Mouse (Mus musculus) cerebellum, adult 11-12 months (tissue): Measurements from ENCODE around the gene Fcgr4.

Experiments
- DNase-seq: peaks from one replicate; pipeline ENCODE4 v3.0.0; 2022

Gene Fcgr4

DNA sequence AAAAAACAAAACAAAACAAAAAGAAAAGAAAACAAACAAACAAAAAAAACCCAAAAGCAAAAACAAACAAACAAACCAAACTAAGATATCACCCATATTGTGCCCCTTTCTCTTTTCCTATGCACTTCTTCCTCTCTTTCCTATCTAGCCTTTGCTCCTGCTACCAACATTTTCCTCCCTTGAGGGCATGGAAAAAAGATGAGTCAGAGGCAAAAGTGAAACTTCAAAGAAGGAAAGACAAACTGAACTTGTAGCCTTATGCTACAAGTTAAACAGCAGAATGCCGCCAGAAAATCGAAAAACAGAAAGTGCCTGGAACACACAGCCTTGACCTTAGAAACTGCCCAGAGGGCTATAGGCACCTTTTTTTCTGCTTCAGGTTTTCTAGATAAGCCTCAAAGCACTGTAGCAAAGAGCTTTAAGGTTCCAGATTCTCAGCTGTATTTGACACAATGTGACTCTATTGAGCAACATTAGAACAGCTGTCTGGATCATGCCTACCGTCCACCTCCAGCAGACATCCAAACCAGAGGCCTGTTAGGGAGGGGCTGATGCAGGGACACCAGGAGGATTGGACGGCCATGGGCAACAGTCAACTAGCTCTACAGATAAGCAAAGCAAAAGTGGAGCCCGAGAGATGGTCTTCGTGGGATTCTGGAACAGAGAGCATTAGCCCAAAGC is 1.9 kb upstream of the Fcgr4 start:
- DNase-seq: no peak

DNA sequence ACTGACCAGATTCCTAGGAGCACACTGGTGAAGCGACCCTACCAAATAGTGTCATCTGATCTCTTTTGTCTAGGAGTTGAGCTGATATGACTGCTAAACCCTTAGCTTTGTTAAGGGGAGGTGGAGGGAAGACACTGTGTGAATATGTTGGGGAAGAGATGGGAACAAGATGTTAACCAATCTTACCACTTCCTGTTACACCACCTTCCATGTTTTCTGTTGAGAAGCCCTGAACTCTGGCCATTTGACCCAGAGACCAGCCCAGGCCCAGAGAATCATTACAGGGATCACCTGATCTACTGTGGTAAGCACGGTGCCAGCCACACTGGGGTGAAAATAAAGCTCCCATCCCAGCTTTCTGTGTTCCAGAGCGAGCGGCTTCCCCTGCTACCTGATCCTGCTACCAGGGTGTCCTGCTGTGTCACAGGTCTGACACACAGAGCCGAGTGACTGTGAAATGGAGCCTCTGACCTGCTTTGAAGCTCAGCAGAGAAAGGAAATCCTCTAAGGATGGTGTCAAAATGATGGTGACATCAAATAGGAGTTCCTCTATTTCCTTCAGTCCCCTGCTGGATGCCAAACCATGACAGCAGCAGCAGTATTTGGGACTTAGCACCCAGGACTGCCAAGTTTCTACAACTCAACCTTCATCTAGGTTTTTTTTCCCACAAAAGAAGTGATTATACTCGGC is 1.1 kb upstream of the Fcgr4 start:
- no peak for DNase-seq

DNA sequence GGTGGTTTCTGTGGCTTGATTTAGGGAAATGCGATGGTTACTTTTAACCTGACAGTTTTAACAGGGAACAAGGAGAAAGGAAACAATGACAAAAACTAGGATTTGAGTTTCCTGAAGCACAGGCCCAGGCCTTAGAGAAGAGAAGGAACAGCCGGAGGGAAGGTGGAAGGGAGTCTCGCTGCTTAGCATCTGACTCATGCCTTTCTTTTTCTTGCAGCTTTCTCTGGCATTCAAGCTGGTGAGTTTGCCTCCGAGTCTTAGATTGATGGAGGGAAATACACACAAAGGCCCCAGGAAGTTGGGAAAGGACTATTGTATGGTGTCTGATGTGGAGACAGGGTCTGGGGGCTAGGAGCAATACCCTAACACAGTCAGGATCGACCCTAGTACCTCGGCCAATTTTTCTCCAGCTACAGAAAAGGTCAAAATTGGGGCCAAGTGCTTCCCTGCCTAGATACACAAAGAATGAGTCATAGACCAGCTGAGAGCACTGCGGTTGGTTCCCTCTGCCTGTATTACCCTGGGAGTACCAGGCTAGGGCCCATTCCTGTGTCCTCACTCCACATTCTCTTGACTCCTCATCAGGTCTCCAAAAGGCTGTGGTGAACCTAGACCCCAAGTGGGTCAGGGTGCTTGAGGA is 711 bp downstream of the Fcgr4 start:
- DNase-seq: no peak

DNA sequence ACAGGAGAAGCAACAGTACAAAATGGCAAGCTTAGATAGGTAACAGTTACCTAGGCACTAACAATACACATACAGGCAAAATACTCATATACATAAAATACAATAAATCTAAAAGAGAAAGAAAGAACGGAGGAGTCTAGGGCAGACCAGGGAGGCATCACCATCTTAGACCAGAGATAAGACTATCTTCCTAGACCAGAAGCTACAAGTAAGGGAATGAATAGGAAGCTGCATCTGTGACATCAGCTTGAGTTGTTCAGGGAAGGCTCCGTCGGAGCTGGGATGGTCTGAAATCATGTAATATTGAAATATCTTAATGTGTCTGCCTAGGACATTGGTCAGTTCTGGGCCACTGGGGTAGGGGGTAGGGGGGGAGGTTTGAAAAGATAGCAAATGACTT is 13.0 kb downstream of the Fcgr4 start:
- no peak for DNase-seq

DNA sequence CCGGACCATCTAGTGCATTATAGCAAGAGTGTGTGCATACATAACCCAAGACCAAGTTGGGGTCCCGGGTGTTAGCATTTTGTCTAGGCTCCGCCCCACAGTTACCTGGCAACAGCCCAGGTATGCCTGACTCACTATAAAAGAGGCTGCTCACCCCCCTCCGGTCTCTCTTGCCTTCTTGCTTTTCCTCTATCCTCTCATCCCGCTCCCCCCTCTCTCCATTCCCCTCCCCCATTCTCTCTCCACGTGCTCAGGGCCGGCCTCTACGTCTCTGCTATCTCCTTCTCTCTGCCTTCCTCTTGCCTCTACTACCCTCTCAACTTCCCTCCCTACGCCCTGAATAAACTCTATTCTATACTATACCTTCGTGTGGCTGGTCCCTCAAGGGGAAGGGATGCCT is 14.0 kb downstream of the Fcgr4 start:
- DNase-seq: peak; percentile 62

DNA sequence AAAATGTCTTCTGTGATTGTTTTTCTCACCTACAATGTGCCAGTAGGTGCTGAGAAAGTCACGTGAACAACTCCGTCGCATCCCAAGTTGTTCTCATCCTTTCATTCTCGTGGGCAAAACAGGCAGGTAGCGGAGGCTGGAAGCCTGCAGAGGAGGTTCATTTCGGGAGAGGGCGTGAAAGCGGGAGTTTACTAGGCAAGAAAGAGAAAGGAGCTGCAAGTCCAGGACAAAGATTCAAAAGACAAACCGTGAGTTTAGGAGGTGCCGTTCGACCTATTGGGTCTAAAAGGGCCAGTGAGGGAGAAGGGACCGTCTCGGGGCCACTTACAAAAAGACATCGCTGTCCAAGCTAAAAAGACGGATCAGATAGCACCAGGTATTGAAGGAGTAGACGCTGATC is 14.5 kb downstream of the Fcgr4 start:
- DNase-seq: peak; percentile 44

DNA sequence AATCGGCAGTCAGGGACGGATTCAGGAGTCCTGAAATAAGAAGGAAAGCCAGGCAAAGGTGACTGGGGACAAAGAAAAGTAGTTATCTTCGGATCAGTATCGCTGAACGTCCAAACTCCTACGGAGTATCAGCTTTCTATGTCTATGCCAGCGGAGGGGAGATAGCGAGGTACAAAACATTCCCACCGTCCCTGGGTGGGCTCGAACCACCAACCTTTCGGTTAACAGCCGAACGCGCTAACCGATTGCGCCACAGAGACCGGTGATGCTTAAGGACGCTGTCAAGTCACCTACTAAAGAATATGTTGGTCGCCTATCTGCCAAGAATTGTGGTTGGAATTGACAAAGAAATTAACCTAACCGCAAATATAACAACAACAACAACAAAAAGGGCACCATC is 15.0 kb downstream of the Fcgr4 start:
- peak; percentile 85 for DNase-seq

DNA sequence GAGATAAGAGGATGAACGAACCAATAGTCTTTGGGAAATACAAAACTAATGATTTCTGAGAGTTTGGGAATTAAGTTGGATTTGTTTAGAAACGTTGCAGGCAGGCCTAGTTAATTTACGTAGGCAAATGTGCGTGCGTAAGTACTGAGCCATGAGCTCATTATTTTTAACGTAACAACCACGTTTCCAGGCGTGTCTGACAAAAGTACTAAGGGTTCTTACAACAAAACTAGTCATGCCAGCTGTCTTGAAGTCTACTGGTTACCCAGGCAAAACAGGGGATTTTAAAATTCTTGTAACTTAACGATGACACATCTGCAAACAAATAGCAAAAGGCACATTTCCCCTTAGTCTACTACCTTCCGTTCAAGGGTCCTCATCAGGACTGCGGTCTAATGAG is 15.5 kb downstream of the Fcgr4 start:
- DNase-seq: no peak

DNA sequence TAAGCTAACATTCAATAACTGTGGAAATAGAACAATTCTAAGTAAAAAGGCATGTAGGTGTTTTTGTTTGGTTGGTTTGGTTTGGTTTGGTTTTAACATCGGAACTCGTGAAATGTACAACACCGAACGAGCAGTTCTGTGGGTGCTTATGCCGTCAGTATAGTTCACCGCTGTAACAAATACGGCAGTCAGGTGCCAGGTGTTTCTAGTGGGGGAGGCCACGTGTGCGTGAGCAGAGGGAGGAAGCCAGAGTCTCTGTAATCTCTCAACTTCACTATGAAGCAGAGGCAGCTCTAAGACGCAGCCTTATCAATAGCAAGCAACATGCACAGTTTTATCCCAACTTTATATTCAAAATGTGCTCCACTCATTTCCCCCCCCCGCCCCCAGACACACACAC is 16.9 kb downstream of the Fcgr4 start:
- DNase-seq: no peak

DNA sequence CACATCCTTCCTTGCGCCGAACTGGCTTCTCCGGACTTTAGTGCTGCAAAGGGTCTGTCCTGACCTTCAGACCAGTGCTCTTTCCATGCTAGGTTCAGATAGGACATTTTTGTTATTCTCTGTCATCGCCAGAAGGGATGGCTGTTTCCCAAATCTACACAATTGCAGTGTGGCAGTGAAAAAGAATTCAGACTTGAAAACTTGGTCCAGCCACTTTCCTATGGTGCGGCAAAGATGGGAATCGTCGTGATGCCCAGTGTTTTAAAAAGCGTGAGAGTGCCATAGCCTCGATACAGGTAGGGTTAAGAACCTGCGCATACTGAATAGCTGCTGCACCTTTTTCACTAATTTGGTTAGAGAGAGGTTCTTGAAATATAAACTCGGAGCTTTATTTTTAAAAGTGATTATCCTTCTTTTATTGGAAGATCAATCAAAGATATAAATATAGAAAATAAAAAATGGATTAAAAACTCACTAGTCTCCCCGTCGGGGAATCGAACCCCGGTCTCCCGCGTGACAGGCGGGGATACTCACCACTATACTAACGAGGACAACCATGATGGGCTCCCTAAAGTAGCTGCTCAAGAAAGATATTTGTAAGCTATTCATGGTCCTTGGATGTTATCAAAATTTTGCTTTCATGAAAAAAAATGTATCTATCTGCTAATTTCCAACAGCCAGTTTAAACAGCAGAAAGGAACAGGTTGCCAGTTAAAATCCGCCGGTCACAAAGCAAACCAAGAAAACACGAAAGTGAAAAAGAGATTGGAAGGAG is 18.0 kb downstream of the Fcgr4 start:
- DNase-seq: peak; percentile 74

DNA sequence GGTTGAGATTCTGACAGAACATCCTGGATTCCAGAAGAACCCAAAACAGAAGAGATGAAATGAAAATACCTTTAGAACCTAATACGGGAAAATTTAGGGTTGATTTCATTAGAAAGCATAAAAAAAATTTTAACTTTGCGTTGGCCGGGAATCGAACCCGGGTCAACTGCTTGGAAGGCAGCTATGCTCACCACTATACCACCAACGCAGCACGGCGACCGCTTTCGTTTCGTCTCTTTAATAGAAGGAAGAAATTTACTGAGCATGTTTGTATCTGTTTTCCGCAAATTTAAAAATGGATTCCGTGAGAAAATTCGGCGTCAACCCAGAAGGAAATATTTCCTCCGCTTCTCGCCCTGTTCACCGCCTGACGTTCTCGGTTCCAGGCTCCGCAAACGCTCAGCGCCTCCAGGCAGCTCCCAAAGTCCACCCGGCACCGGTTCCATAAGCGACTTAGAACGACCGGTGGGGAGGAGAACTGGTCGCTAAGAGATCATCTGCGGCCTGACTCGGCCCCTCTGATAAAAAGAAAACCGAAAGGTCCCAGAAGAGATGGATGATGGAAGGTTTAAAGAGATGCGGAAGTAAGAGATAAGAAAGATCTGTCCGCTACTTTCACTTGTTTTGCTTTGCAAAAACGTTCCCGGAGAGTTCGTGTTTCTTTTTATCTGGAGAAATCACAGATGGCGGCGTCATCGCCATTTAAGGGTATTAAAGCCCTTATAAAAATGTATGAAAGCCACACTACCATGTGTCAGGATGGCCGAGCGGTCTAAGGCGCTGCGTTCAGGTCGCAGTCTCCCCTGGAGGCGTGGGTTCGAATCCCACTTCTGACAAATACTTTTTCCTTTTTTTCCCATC is 19.4 kb downstream of the Fcgr4 start:
- DNase-seq: peak; percentile 79

DNA sequence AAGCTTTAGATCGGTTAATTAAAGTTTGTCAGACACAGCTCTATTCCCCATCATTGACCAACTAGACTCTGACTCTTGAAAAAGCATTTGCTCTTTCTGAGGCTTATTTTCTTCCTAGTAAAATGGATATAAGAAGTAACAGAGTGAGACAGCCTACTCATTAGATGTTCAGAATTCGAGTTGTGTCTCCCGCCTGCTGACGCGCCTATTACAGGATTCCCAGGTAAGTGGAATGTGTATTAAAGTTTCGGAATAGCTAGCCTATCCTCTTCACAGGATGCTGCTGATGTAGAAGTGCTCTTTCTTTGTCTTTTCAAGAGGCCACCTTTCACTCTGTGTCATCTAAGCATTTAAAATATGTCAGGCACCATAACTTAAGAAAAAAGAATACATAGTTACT is 20.4 kb downstream of the Fcgr4 start:
- DNase-seq: no peak

DNA sequence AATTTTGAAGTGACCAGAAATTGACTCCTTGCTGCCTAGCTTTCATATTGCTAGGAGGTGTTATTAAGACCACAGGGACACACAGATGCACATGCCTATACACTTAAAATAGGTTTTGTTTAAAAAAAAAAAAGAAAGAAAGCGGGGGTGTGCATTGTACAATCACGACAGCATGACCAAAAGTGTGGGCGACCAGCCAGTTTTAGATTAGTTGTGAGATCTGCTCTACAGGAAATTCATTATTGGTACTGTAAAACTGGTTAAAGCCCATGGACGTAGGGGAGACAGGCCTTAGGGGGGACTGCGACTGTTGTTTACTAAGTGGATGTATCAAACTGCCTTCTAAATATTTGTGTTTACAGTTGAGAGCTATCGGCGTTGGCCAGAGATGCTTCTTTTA is 21.2 kb downstream of the Fcgr4 start:
- DNase-seq: peak; percentile 16

DNA sequence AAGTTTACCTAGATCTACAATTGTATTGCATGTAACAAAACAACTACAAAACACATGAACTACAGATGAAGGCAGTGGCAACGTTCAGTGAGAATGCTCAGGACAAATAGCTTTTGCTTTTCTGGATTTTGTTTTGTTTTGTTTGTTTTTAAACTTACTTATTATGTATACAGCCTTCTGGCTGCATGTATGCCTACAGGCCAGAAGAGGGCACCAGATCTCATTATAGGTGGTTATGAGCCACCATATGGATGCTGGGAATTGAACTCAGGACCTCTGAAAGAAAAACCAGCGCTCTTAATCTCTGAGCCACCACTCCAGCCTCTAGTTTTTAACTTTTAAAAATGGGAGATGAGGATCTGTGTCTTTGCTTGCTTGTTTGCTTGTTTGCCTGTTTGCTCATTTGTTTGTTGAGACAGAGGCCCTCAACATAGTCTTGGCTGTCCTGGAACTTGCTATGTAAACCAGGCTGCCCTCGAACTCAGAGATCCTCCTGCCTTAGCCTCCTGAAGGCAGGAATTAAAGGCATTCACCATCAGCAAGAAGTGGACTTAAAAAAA is 25.0 kb downstream of the Fcgr4 start:
- DNase-seq: no peak

DNA sequence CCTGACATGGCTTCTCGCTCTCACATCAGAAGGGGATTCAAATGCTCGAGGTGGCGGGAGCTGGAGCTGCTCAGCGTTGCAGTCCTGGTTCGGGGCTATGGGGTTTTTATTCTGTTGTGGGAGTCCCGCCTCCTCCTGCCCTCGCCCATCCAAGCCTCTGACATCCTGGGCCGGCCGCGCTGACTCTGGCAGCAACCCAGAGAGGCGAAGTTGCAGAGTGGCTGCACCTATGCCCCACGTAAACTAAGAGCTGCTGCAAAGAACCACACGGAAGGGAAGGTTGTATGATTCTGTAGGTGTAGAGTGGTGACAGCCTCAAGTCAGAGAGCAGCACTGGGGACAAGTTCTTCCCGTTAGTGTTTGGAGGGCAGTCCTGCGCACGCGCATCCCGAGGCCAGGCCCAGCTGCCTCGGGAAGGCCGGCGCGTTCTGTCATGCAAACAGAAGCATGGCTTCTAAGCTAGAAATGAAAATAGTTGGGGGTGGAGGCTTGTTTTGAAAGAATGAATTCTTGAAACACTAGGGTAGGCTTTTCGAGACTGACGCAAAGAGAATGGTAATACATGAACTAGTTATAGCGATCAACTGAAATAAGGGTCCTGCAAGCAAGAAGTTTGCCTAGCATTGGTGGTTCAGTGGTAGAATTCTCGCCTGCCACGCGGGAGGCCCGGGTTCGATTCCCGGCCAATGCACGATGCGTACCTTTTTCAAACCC is 25.8 kb downstream of the Fcgr4 start:
- peak; percentile 88 for DNase-seq

DNA sequence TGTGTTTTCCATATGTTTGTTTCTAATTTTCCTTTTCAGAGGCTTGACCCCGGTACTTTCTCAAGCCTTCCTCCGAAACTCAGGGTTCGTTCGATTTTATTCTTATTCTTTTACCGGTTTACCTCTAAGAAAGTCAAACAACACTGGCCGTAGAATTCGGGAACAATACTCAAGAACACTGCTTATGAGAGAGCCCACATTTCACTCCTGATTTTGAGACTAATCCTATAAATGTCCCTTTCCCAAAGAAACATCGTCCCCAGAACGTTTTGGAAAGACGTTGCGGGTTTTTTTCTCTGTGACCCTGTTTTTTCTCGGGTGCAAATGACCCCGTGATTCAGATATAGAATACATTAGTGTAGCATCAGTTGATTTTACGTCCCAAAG is 26.4 kb downstream of the Fcgr4 start:
- no peak for DNase-seq

DNA sequence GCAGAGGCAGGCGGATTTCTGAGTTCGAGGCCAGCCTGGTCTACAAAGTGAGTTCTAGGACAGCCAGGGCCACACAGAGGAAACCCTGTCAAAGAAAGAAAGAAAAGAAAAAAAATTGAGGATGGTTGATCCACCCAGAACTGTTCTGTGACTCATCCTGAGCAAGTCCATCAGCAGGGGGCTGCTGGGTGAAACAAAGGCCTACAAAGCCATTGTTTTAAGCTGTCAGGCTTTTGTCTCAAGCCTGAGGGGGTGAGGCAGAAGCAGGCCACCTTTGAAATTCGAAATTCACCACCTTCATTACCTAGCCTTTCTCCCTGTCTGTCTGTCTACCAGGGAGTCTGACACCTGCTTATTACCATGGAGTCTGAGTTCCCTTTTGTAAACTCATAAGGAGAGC is 27.8 kb downstream of the Fcgr4 start:
- DNase-seq: no peak

DNA sequence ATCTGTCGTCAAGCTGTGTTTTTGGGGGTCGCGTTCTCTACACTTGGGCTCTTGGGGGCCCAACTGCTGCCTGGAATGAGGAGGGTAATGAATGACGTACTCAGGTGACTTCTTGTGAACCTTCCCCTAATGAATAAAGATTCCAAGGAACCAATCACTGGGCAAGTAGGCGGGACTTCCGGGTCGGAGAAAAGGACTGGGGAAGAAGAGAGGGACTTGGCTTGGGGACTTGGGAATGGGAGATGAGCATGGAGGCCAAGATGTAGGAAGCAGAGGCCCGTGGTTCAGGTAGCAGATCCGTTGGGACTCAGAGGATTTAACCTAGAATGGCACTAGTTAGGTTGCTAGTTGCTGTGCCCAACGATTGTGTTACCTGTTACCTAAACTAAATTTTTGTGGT is 30.5 kb downstream of the Fcgr4 start:
- no peak for DNase-seq

DNA sequence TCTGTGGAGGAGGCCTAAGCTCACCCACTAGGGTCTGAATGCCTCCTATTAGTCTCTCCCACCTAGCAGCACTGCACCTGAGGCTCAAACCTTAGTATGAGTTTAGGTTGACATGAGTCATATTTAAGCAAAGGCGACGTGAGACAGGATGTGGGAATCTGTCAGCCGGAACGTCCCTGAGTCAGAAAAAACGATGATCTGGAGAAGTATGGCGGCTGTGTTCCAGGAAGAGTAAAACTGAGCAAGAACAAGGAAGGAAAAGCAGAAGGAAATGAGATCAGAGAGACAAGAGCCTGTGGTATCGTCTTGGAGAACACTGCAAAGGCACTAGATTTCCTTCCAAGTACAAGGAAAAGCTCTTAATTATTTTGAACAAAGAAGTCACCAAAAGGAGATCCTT is 32.1 kb downstream of the Fcgr4 start:
- no peak for DNase-seq

DNA sequence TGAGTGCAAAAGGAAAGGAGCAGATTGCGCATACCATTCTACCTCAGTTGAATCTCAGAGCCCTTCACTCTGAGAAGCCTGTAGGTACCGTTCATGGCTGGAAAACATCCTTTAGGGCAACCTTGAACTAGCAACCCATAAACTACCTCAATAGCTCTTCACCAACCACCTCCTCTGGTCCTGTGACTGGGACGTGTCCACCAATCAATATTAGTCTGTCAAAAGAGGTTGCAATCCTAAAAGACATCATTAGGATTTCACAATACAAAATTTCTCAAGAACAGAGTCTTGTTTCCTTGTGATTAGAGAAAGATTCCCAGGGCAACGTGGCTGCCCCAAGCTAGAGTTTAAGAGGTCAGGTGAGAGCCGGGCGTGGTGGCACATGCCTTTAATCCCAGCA is 34.6 kb downstream of the Fcgr4 start:
- no peak for DNase-seq

DNA sequence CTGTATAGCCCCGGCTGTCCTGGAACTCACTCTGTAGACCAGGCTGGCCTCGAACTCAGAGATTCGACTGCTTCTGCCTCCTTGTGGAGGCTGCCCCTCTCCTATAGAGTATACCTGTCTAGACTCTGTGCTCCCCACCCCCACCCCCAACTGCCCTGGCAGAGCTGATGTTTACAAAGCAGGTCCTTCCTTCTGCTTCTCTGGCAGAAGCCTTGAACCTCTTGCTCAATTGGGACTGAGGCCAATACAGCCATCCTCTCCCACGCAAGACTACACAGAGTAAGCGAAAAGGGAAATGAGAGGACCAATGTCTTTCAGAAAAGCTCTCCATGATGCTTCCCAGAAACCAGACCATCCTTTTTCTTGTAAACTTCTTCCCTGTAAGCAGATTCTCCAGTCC is 38.5 kb downstream of the Fcgr4 start:
- DNase-seq: no peak

DNA sequence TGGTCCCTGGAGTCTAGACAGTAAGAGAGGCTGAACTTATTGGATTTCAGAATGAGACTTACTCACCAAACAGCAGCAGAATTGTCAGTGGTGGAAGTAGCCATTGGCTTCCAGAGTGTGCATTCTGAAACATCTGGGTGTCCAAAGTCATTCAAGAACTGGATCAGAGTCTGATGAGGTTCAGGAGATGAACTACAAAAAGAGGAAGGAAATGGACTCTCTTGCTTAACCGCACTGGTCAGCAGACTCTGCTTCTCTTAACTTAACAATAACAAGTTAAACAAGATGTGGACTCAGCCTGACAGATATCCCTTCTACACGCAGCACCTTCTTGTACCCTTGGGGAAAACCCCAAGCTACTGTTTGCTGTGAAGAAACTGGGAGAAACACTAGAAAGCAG is 40.5 kb downstream of the Fcgr4 start:
- no peak for DNase-seq
